Mouse (Mus musculus) cerebellum, adult 2 months (tissue): Measurements from ENCODE around the gene Uggt1. TPM values are rescaled to one million over a fixed set of nuclear protein-coding genes. Genes with fewer than 3 reads are reported as not detected.
A peak's percentile ranks its signal among the peaks of the same experiment; 100 is the strongest.

Source experiments
- DNase-seq, 2 experiments: peaks; one replicate each; pipeline ENCODE4 v3.0.0; 2021
- H3K27ac ChIP-seq: fragments of 200-500 bp; 2 replicates; pipeline ENCODE4 v1.5.1; 2012; ENCODE audit warnings: low read length, control low read depth, inconsistent platforms; ENCODE audit not compliant: insufficient read depth
- H3K27me3 ChIP-seq: fragments of 200-500 bp; 2 replicates; pipeline ENCODE4 v1.6.1; 2012; ENCODE audit warnings: inconsistent platforms, mild to moderate bottlenecking, low read length, moderate library complexity; ENCODE audit not compliant: control insufficient read depth, insufficient read depth
- H3K4me1 ChIP-seq: fragments of 200-500 bp; 2 replicates; pipeline ENCODE4 v1.6.1; 2011; ENCODE audit warnings: low read length; ENCODE audit not compliant: control insufficient read depth, insufficient read depth
- H3K4me3 ChIP-seq: fragments of 200-500 bp; replicated peaks from 2 replicates; pipeline ENCODE3; 2011; ENCODE audit warnings: mild to moderate bottlenecking, low read depth, low read length, control low read depth; ENCODE audit not compliant: insufficient read depth
- CTCF ChIP-seq: fragments of 200-500 bp; IDR thresholded peaks from 2 replicates; pipeline ENCODE4 v1.5.1; 2011; ENCODE audit warnings: low read depth, mild to moderate bottlenecking, control low read depth, low read length, moderate library complexity, borderline replicate concordance; ENCODE audit not compliant: insufficient read depth
- POLR2A ChIP-seq: fragments of 200-500 bp; IDR thresholded peaks from 2 replicates; pipeline ENCODE4 v1.6.1; 2011; ENCODE audit warnings: low read length, control low read depth, borderline replicate concordance; ENCODE audit not compliant: insufficient read depth
- WGBS: fragments of 180-500 bp; shearing (Covaris S2); methylation state at CpG from one replicate; pipeline ENCODE4 v1.1.7; 2018; 5-methylcytosine and 5-hydroxymethylcytosine counted together
- polyA plus RNA-seq: library from polyadenylated mRNA; depleted of rRNA; stranded (reverse); fragments of >200 nt; gene quantifications from 2 replicates; pipeline ENCODE4 v1.2.3, GENCODE M21; 2012

Uggt1 gene
- polyA plus RNA-seq, 1 experiment, result 23.6 TPM

- no peak for DNase-seq
- 94% methylated on average over 12 of the region's 12 CpGs for WGBS
- H3K27ac ChIP-seq, result no peak overlapping the region
- H3K4me1 ChIP-seq, result no peaks in the 10 kb centered on the region; the same call in 1 of the 2 replicates
- no peak overlapping the region for H3K4me3 ChIP-seq
- TF ChIP-seq CTCF, result no peak
- TF ChIP-seq POLR2A, result no peak
- H3K27me3 ChIP-seq, result no peaks in the 10 kb centered on the region; the same call in 1 of the 2 replicates
Measured at GRCm38 (mm10) chr1:36201739-36202138, 42.8 kb downstream of the Uggt1 start.

GRCm38 (mm10) chr1:36194482-36194881 lies 50.0 kb downstream of the Uggt1 start:
- H3K4me3 ChIP-seq, result no peak overlapping the region
- no peak for DNase-seq
- no peaks in the 10 kb centered on the region for H3K27me3 ChIP-seq
- no peaks in the 10 kb centered on the region for H3K4me1 ChIP-seq
- WGBS, result 96% methylated on average over 3 of the region's 3 CpGs
- no peak overlapping the region for H3K27ac ChIP-seq
- no peak for TF ChIP-seq CTCF
- no peak for TF ChIP-seq POLR2A

GRCm38 (mm10) chr1:36191966-36192365 lies 52.6 kb downstream of the Uggt1 start:
- no peak for TF ChIP-seq CTCF
- no peak for TF ChIP-seq POLR2A
- DNase-seq, result no peak
- Histone ChIP-seq H3K4me3 (no peak overlapping the region), H3K27me3 (no peaks in the 10 kb centered on the region), H3K4me1 (no peaks in the 10 kb centered on the region), H3K27ac (no peak overlapping the region)
- 92% methylated on average over 11 of the region's 11 CpGs for WGBS

- TF ChIP-seq POLR2A (no peak), CTCF (no peak)
- no peak overlapping the region for H3K4me3 ChIP-seq
- WGBS, result 90% methylated on average over 5 of the region's 5 CpGs
Measured at GRCm38 (mm10) chr1:36180038-36180437, 64.5 kb downstream of the Uggt1 start.

GRCm38 (mm10) chr1:36173461-36173860 lies 71.1 kb downstream of the Uggt1 start:
- no peak for TF ChIP-seq CTCF
- TF ChIP-seq POLR2A, result no peak
- H3K4me1 ChIP-seq, result no peaks in the 10 kb centered on the region
- H3K27me3 ChIP-seq, result no peaks in the 10 kb centered on the region
- WGBS, result 37% methylated on average over 8 of the region's 8 CpGs
- no peak overlapping the region for H3K27ac ChIP-seq
- no peak for DNase-seq
- no peak overlapping the region for H3K4me3 ChIP-seq

More at GRCm38 (mm10) chr1:36180038-36180437, 64.5 kb downstream of the Uggt1 start:
- Histone ChIP-seq H3K27me3 (no peaks in the 10 kb centered on the region), H3K27ac (no peak overlapping the region), H3K4me1 (no peaks in the 10 kb centered on the region)
- no peak for DNase-seq

- WGBS, result 85% methylated on average over 6 of the region's 6 CpGs
- no peak overlapping the region for H3K27ac ChIP-seq
- no peaks in the 10 kb centered on the region for H3K27me3 ChIP-seq
- H3K4me1 ChIP-seq, result no peaks in the 10 kb centered on the region
- DNase-seq, result no peak
- H3K4me3 ChIP-seq, result no peak overlapping the region
- TF ChIP-seq POLR2A (no peak), CTCF (no peak)
Measured at GRCm38 (mm10) chr1:36172941-36173340, 71.6 kb downstream of the Uggt1 start.

GRCm38 (mm10) chr1:36162687-36163086 lies 81.8 kb downstream of the Uggt1 start:
- no peak for TF ChIP-seq CTCF
- no peak for DNase-seq
- Histone ChIP-seq H3K27ac (no peak overlapping the region), H3K27me3 (no peaks in the 10 kb centered on the region), H3K4me3 (no peak overlapping the region), H3K4me1 (no peaks in the 10 kb centered on the region)
- 78% methylated on average over 8 of the region's 8 CpGs for WGBS

GRCm38 (mm10) chr1:36161208-36161607 lies 83.3 kb downstream of the Uggt1 start:
- H3K4me1 ChIP-seq, result no peaks in the 10 kb centered on the region

GRCm38 (mm10) chr1:36160246-36160645 lies 84.3 kb downstream of the Uggt1 start:
- no peak for TF ChIP-seq POLR2A
- no peak for TF ChIP-seq CTCF
- no peaks in the 10 kb centered on the region for H3K27me3 ChIP-seq
- WGBS, result 17% methylated on average over 8 of the region's 8 CpGs
- H3K4me1 ChIP-seq, result no peaks in the 10 kb centered on the region
- peak in 1 of 2 experiments; percentile 30 for DNase-seq
- H3K27ac ChIP-seq, result no peak overlapping the region
- H3K4me3 ChIP-seq, result no peak overlapping the region

More at GRCm38 (mm10) chr1:36161208-36161607, 83.3 kb downstream of the Uggt1 start:
- Histone ChIP-seq H3K27ac (no peak overlapping the region), H3K27me3 (no peaks in the 10 kb centered on the region), H3K4me3 (no peak overlapping the region)
- TF ChIP-seq POLR2A (no peak), CTCF (no peak)
- 95% methylated on average over 9 of the region's 9 CpGs for WGBS
- no peak for DNase-seq
